Mouse (Mus musculus) intestine, postnatal 0 days (tissue): ENCODE measurements around the gene Bean1. TPM values are rescaled to one million over a fixed set of nuclear protein-coding genes. Genes with fewer than 3 reads are reported as not detected.
A peak's percentile ranks its signal among the peaks of the same experiment; 100 is the strongest.

Source experiments
- ATAC-seq: fragments of 200-750 bp; cut with Nextera tagmentation; 2 replicates; pipeline ENCODE4 v1.8.0; 2017; ENCODE audit warnings: mild to moderate bottlenecking, moderate TSS enrichment, moderate library complexity
- H3K27ac ChIP-seq: fragments of 300-500 bp; sonication (generic); 2 replicates; pipeline ENCODE4 v1.5.1; 2014; ENCODE audit warnings: mild to moderate bottlenecking, low read depth, low read length, moderate library complexity
- H3K27me3 ChIP-seq: fragments of 300-500 bp; sonication (generic); replicated peaks from 2 replicates; pipeline ENCODE4 v1.6.1; 2014; ENCODE audit warnings: low read length, mixed read lengths; ENCODE audit not compliant: control insufficient read depth, insufficient read depth
- H3K36me3 ChIP-seq: fragments of 300-500 bp; sonication (generic); 2 replicates; pipeline ENCODE4 v1.6.1; 2014; ENCODE audit warnings: mild to moderate bottlenecking, moderate library complexity; ENCODE audit not compliant: control insufficient read depth, insufficient read depth
- H3K4me1 ChIP-seq: fragments of 300-500 bp; sonication (generic); replicated peaks from 2 replicates; pipeline ENCODE4 v1.6.1; 2014; ENCODE audit warnings: antibody characterized with exemption, low read length, mixed read lengths; ENCODE audit not compliant: control insufficient read depth, insufficient read depth
- H3K4me2 ChIP-seq: fragments of 300-500 bp; sonication (generic); replicated peaks from 2 replicates; pipeline ENCODE4 v1.6.1; 2014; ENCODE audit warnings: low read depth, mild to moderate bottlenecking, moderate library complexity
- H3K4me3 ChIP-seq: fragments of 300-500 bp; sonication (generic); 2 replicates; pipeline ENCODE4 v1.5.1; 2014; ENCODE audit warnings: low read depth, low read length
- H3K9ac ChIP-seq: fragments of 300-500 bp; sonication (generic); 2 replicates; pipeline ENCODE4 v1.6.1; 2014; ENCODE audit warnings: mild to moderate bottlenecking, low read depth, low read length
- H3K9me3 ChIP-seq: fragments of 300-500 bp; sonication (generic); 2 replicates; pipeline ENCODE4 v1.6.1; 2016; ENCODE audit warnings: mixed run types; ENCODE audit not compliant: control insufficient read depth
- CTCF ChIP-seq: sonication (generic); IDR thresholded peaks from 2 replicates; pipeline ENCODE4 v1.5.1; 2016; ENCODE audit warnings: low read depth, mild to moderate bottlenecking, control low read depth, antibody characterized with exemption, moderate library complexity
- WGBS: fragments of 180-500 bp; shearing (Covaris S2); extraction: QIAGEN DNeasy Blood & Tissue Kit; methylation state at CpG from one replicate; pipeline ENCODE4 v1.1.7; 2014; 5-methylcytosine and 5-hydroxymethylcytosine counted together
- polyA plus RNA-seq: library from polyadenylated mRNA; unstranded; fragments of >200 nt; fragmentation: Nextera tagmentation; extraction: Ambion mirVana; gene quantifications from 2 replicates; pipeline ENCODE4 v1.2.1, GENCODE M21; 2015

The Bean1 gene
- 0.85 TPM in 2 replicates for polyA plus RNA-seq

- H3K27me3 ChIP-seq, result peaks cover 46% of the 10 kb centered on the region
- TF ChIP-seq CTCF, result no peak
- no peaks in the 10 kb centered on the region for H3K9me3 ChIP-seq
- ATAC-seq, result peak; percentile 63
- H3K4me3 ChIP-seq, result peak within 1 kb of the TSS; percentile 62
- no peaks in the 10 kb centered on the region for H3K4me1 ChIP-seq
- H3K27ac ChIP-seq, result no peak within 1 kb of the TSS
- peak within 1 kb of the TSS; percentile 57 for H3K9ac ChIP-seq
- peak within 1 kb of the TSS; percentile 98 for H3K4me2 ChIP-seq
- WGBS, result 1% methylated on average over 85 of the region's 87 CpGs
- no peaks in the 10 kb centered on the region for H3K36me3 ChIP-seq
These were observed at the start of gene Bean1 for GRCm38 (mm10) chr8:104170118-104171049. Gene Bean1 (plus strand): TSS chr8:104170442.

GRCm38 (mm10) chr8:104121640-104122416 lies 48.4 kb upstream of the Bean1 start:
- no peak for ATAC-seq
- Histone ChIP-seq H3K9ac (no peak overlapping the region), H3K4me2 (no peak overlapping the region), H3K4me1 (no peaks in the 10 kb centered on the region), H3K27ac (no peak overlapping the region), H3K27me3 (no peaks in the 10 kb centered on the region), H3K36me3 (no peaks in the 10 kb centered on the region), H3K9me3 (no peaks in the 10 kb centered on the region), H3K4me3 (no peak overlapping the region)
- no peak for TF ChIP-seq CTCF
- 71% methylated on average over 12 of the region's 12 CpGs for WGBS

- no peaks in the 10 kb centered on the region for H3K36me3 ChIP-seq
- H3K4me1 ChIP-seq, result no peaks in the 10 kb centered on the region
- H3K27ac ChIP-seq, result no peak overlapping the region
- no peak overlapping the region for H3K4me2 ChIP-seq
- 91% methylated on average over 2 of the region's 2 CpGs for WGBS
- no peaks in the 10 kb centered on the region for H3K27me3 ChIP-seq
- no peak for TF ChIP-seq CTCF
- ATAC-seq, result no peak
- H3K4me3 ChIP-seq, result no peak overlapping the region
- H3K9me3 ChIP-seq, result no peaks in the 10 kb centered on the region
- no peak overlapping the region for H3K9ac ChIP-seq
These were observed 47.1 kb upstream of the Bean1 start for GRCm38 (mm10) chr8:104123080-104123657.

- Histone ChIP-seq H3K27me3 (no peaks in the 10 kb centered on the region), H3K27ac (no peak overlapping the region), H3K4me1 (no peaks in the 10 kb centered on the region), H3K36me3 (no peaks in the 10 kb centered on the region), H3K9me3 (no peaks in the 10 kb centered on the region), H3K9ac (no peak overlapping the region), H3K4me2 (no peak overlapping the region), H3K4me3 (no peak overlapping the region)
- TF ChIP-seq CTCF, result no peak
- 74% methylated on average over 5 of the region's 5 CpGs for WGBS
- ATAC-seq, result no peak
These were observed 45.7 kb upstream of the Bean1 start for GRCm38 (mm10) chr8:104124534-104124933.

- no peak overlapping the region for H3K27ac ChIP-seq
- no peak for ATAC-seq
- no peak overlapping the region for H3K4me3 ChIP-seq
- H3K4me1 ChIP-seq, result no peaks in the 10 kb centered on the region
- no peaks in the 10 kb centered on the region for H3K9me3 ChIP-seq
- H3K4me2 ChIP-seq, result no peak overlapping the region
- no peaks in the 10 kb centered on the region for H3K27me3 ChIP-seq
- H3K36me3 ChIP-seq, result no peaks in the 10 kb centered on the region
- no peak for TF ChIP-seq CTCF
- no peak overlapping the region for H3K9ac ChIP-seq
- 62% methylated on average over 4 of the region's 4 CpGs for WGBS
These were observed 42.9 kb upstream of the Bean1 start for GRCm38 (mm10) chr8:104127160-104127883.
